ENCODE assay signal across 20 mouse cellular contexts in genomic region chr9:86624781-86625180, GRCm38 (mm10). TPM values are rescaled to one million over a fixed set of nuclear protein-coding genes. Genes with fewer than 3 reads are reported as not detected.
DNase-seq lines count a peak whose midpoint lies in the region; ATAC-seq and TF ChIP-seq lines count a peak whose summit lies in the region.
"Had no signal": no experiment of that assay in that cellular context is flagged by ENCODE, and none has a peak within 500 bp of the region (broad histone marks: within the 10 kb centered on the region; RNA-seq: fewer than 3 reads in every experiment).

No protein-coding gene starts in this region.

- H3K4me2 ChIP-seq in kidney, embryonic 16.5 days (replicated peaks; ENCODE audit: low read depth, low read length), result no peak overlapping the region
- H3K4me2 ChIP-seq in hindbrain, embryonic 12.5 days (replicated peaks), result no peak overlapping the region
- H3K4me2 ChIP-seq: hindbrain, embryonic 14.5 days; limb, embryonic 15.5 days; midbrain, embryonic 12.5 days had no signal

- no peak for TF ChIP-seq CTCF in embryonic fibroblast, embryonic 13.5 days (IDR thresholded peaks at IDR 0.05; ENCODE audit: borderline replicate concordance, insufficient read depth, low read length)

- H3K27ac ChIP-seq in embryonic fibroblast, embryonic 13.5 days (ENCODE audit: insufficient read depth, low read length), result peak overlapping the region; percentile 92
- no peak overlapping the region for H3K27ac ChIP-seq in kidney, embryonic 16.5 days (ENCODE audit: low read length)
- H3K27ac ChIP-seq in hindbrain, embryonic 12.5 days, result no peak overlapping the region
- H3K27ac ChIP-seq: hindbrain, embryonic 14.5 days; macrophage; midbrain, embryonic 12.5 days had no signal

- H3K9me3 ChIP-seq in kidney, embryonic 16.5 days (ENCODE audit: low read length), result no peaks in the 10 kb centered on the region
- H3K9me3 ChIP-seq in hindbrain, embryonic 12.5 days (replicated peaks), result no peaks in the 10 kb centered on the region
- H3K9me3 ChIP-seq: limb, embryonic 15.5 days; midbrain, embryonic 12.5 days had no signal

- H3K36me3 ChIP-seq in kidney, embryonic 16.5 days (ENCODE audit: insufficient read depth, low read length), result no peaks in the 10 kb centered on the region
- no peaks in the 10 kb centered on the region for H3K36me3 ChIP-seq in hindbrain, embryonic 12.5 days
- H3K36me3 ChIP-seq: limb, embryonic 15.5 days; midbrain, embryonic 12.5 days had no signal

- H3K4me1 ChIP-seq in embryonic fibroblast, embryonic 13.5 days (ENCODE audit: control insufficient read depth, insufficient read depth, low read length), result peaks cover 34% of the 10 kb centered on the region
- no peaks in the 10 kb centered on the region for H3K4me1 ChIP-seq in kidney, embryonic 16.5 days (ENCODE audit: insufficient read depth, low read length)
- no peaks in the 10 kb centered on the region for H3K4me1 ChIP-seq in hindbrain, embryonic 12.5 days
- H3K4me1 ChIP-seq: midbrain, embryonic 12.5 days had no signal

- H3K27me3 ChIP-seq in kidney, embryonic 16.5 days (ENCODE audit: insufficient read depth, low read length), result no peaks in the 10 kb centered on the region
- no peaks in the 10 kb centered on the region for H3K27me3 ChIP-seq in hindbrain, embryonic 12.5 days
- H3K27me3 ChIP-seq: limb, embryonic 15.5 days; midbrain, embryonic 12.5 days had no signal

- 90% methylated on average over 6 of the region's 6 CpGs for WGBS in kidney, embryonic 16.5 days
- WGBS in hindbrain, embryonic 12.5 days, result 88% methylated on average over 6 of the region's 6 CpGs

- no peak overlapping the region for H3K9ac ChIP-seq in kidney, embryonic 16.5 days (replicated peaks; ENCODE audit: low read length)
- H3K9ac ChIP-seq in hindbrain, embryonic 12.5 days, result no peak overlapping the region
- H3K9ac ChIP-seq: forebrain, postnatal 0 days; hindbrain, embryonic 14.5 days; limb, embryonic 15.5 days; midbrain, embryonic 12.5 days had no signal

- peak; percentile 42 for DNase-seq in layer of hippocampus, adult 9-11 months
- no peak for DNase-seq in layer of hippocampus, postnatal 25 days (ENCODE audit: extremely low spot score in 1 of 2, low spot score in 1 of 2)
- peak; percentile 61 for DNase-seq in 3T3-L1 (ENCODE audit: low read depth, low spot score)
- DNase-seq in heart, adult 11 months, result no peak
- DNase-seq: adrenal gland, adult 2 months; cerebellum, adult 2 months; forebrain, postnatal 0 days; heart, adult 18-20 months; kidney, adult 11 months; kidney, postnatal 14 days; lung, adult 2 months had no signal

- H3K4me3 ChIP-seq in embryonic fibroblast, embryonic 13.5 days (ENCODE audit: insufficient read depth, low read length), result no peak overlapping the region
- no peak overlapping the region for H3K4me3 ChIP-seq in kidney, embryonic 16.5 days (ENCODE audit: low read length)
- no peak overlapping the region for H3K4me3 ChIP-seq in hindbrain, embryonic 12.5 days
- H3K4me3 ChIP-seq: erythroblast, embryonic 14.5 days; limb, embryonic 15.5 days; midbrain, embryonic 12.5 days had no signal

- TF ChIP-seq POLR2A in embryonic fibroblast, embryonic 13.5 days (IDR thresholded peaks at IDR 0.05; ENCODE audit: low read depth, low read length), result no peak

- ATAC-seq in CD4-positive, CD25-positive, alpha-beta regulatory T cell, adult 4 months, result peak; percentile 63
- ATAC-seq in kidney, embryonic 16.5 days (ENCODE audit: low FRiP score, low TSS enrichment), result no peak
- no peak for ATAC-seq in hindbrain, embryonic 12.5 days (ENCODE audit: low FRiP score)
- ATAC-seq: forebrain, postnatal 0 days had no signal

RNA-seq across cellular contexts. Expression of gene Rwdd2a, which starts 53.0 kb away (rescaled TPM):
- 10 to 100 TPM; 26.0 to 30.7 TPM for total RNA-seq in layer of hippocampus, postnatal 25 days (2021)
- polyA plus RNA-seq in CD4-positive, CD25-positive, alpha-beta regulatory T cell, adult 4 months (2017; shearing (Covaris generic)), result 1 to 10 TPM; 4.6 to 5.5 TPM
- polyA plus RNA-seq in embryonic fibroblast, embryonic 13.5 days (2011; ENCODE audit: insufficient read length, low read depth, missing spikeins), result 2.2 and 2.3 TPM in 2 replicates
- polyA plus RNA-seq in kidney, embryonic 16.5 days (2015; fragmentation: Nextera tagmentation; extraction: Ambion mirVana), result 3.8 and 4.4 TPM in 2 replicates
- 5.0 and 5.1 TPM in 2 replicates for polyA plus RNA-seq in hindbrain, embryonic 12.5 days (2016; fragmentation: Nextera tagmentation; extraction: Ambion mirVana)
- polyA plus RNA-seq: erythroblast, embryonic 14.5 days had no signal

RNA-seq across cellular contexts. Expression of gene Pgm3, which starts 53.1 kb away (rescaled TPM):
- total RNA-seq in layer of hippocampus, postnatal 25 days (2021), result 10 to 100 TPM; 17.5 to 17.6 TPM
- polyA plus RNA-seq in CD4-positive, CD25-positive, alpha-beta regulatory T cell, adult 4 months (2017; shearing (Covaris generic)), result 10 to 100 TPM; 17.0 to 24.9 TPM
- polyA plus RNA-seq in embryonic fibroblast, embryonic 13.5 days (2011; ENCODE audit: insufficient read length, low read depth, missing spikeins), result 27.6 and 30.8 TPM in 2 replicates
- 39.3 and 42.7 TPM in 2 replicates for polyA plus RNA-seq in kidney, embryonic 16.5 days (2015; fragmentation: Nextera tagmentation; extraction: Ambion mirVana)
- polyA plus RNA-seq in hindbrain, embryonic 12.5 days (2016; fragmentation: Nextera tagmentation; extraction: Ambion mirVana), result 40.4 and 41.4 TPM in 2 replicates

Comparison
In these comparisons a context has a peak if more than half of its experiments do, and no peak if none do; other contexts are left out.
1. DNase-seq: peak in layer of hippocampus, adult 9-11 months (single experiment) and 3T3-L1 (single experiment); none in layer of hippocampus, postnatal 25 days (0 of 2) and heart, adult 11 months (single experiment).